Mouse (Mus musculus) stomach, adult 2 months (tissue): ENCODE measurements around the gene Ppp1r27. TPM values are rescaled to one million over a fixed set of nuclear protein-coding genes. Genes with fewer than 3 reads are reported as not detected.

Source experiments
- polyA plus RNA-seq: library from polyadenylated mRNA; depleted of rRNA; stranded (reverse); fragments of >200 nt; gene quantifications from 2 replicates; pipeline ENCODE4 v1.2.3, GENCODE M21; 2012; rRNA removed

Gene Ppp1r27
- 1.6 and 1.8 TPM in 2 replicates for polyA plus RNA-seq

GRCm38 (mm10) chr11:120550810-120551440 is at the start of gene Ppp1r27:
TSS of gene Ppp1r27 (minus strand) at chr11:120551132.

GRCm38 (mm10) chr11:120598283-120598989 is 47.5 kb upstream of the Ppp1r27 start, which contains the start of the genes Alyref and Anapc11:
TSS of gene Alyref (minus strand) at chr11:120598365.
TSS of gene Anapc11 (plus strand) at chr11:120598421.

GRCm38 (mm10) chr11:120581490-120582267 is 30.7 kb upstream of the Ppp1r27 start, which contains the start of gene Arhgdia:
TSS of gene Arhgdia (minus strand) at chr11:120581624.

GRCm38 (mm10) chr11:120572752-120573584 is 22.0 kb upstream of the Ppp1r27 start, which contains the start of gene P4hb:
TSS of gene P4hb (minus strand) at chr11:120573253.

GRCm38 (mm10) chr11:120549168-120549945 is 1.6 kb downstream of the Ppp1r27 start, which contains the start of gene Mcrip1:
TSS of gene Mcrip1 (minus strand) at chr11:120549727.

GRCm38 (mm10) chr11:120530085-120530964 is 20.6 kb downstream of the Ppp1r27 start, which contains the start of gene Gcgr:
TSS of gene Gcgr (plus strand) at chr11:120530699.

Other genes starting within 250 kb of the Ppp1r27 start
- 1,088 and 1,192 TPM in 2 replicates for gene Actg1, start 202.6 kb downstream of the Ppp1r27 start, polyA plus RNA-seq
- 0.05 and 0.09 TPM in 2 replicates for gene Fscn2, start 189.6 kb downstream of the Ppp1r27 start, polyA plus RNA-seq
- 31.6 and 51.6 TPM in 2 replicates for gene Faap100, start 172.4 kb downstream of the Ppp1r27 start, polyA plus RNA-seq
- 28.8 and 32.2 TPM in 2 replicates for gene Nploc4, start 113.4 kb downstream of the Ppp1r27 start, polyA plus RNA-seq
- gene Tspan10, start 108.5 kb downstream of the Ppp1r27 start, polyA plus RNA-seq: not detected in 2 replicates
- gene Pde6g, start 97.6 kb downstream of the Ppp1r27 start, polyA plus RNA-seq: 0.18 and 0.35 TPM in 2 replicates
- 15.7 and 34.1 TPM in 2 replicates for gene Oxld1, start 93.1 kb downstream of the Ppp1r27 start, polyA plus RNA-seq
- 3.0 and 4.9 TPM in 2 replicates for gene Ccdc137, start 93.0 kb downstream of the Ppp1r27 start, polyA plus RNA-seq
- 7.5 and 11.8 TPM in 2 replicates for gene Arl16, start 83.5 kb downstream of the Ppp1r27 start, polyA plus RNA-seq
- 83.7 and 108 TPM in 2 replicates for gene Mrpl12, start 66.5 kb downstream of the Ppp1r27 start, polyA plus RNA-seq
- 158 and 235 TPM in 2 replicates for gene Slc25a10, start 59.3 kb downstream of the Ppp1r27 start, polyA plus RNA-seq
- gene Gcgr, start 20.4 kb downstream of the Ppp1r27 start, polyA plus RNA-seq: 0.55 and 0.69 TPM in 2 replicates
- 40.9 and 56.7 TPM in 2 replicates for gene Mcrip1, start 1.4 kb downstream of the Ppp1r27 start, polyA plus RNA-seq
- 153 and 166 TPM in 2 replicates for gene P4hb, start 22.1 kb upstream of the Ppp1r27 start, polyA plus RNA-seq
- 426 and 509 TPM in 2 replicates for gene Arhgdia, start 30.5 kb upstream of the Ppp1r27 start, polyA plus RNA-seq
- 5.8 and 8.6 TPM in 2 replicates for gene Alyref, start 47.2 kb upstream of the Ppp1r27 start, polyA plus RNA-seq
- 72.4 and 94.8 TPM in 2 replicates for gene Anapc11, start 47.3 kb upstream of the Ppp1r27 start, polyA plus RNA-seq
- gene Npb, start 57.3 kb upstream of the Ppp1r27 start, polyA plus RNA-seq: 58.0 and 94.3 TPM in 2 replicates
- 138 and 161 TPM in 2 replicates for gene Pcyt2, start 66.8 kb upstream of the Ppp1r27 start, polyA plus RNA-seq
- 51.2 and 54.2 TPM in 2 replicates for gene Sirt7, start 74.1 kb upstream of the Ppp1r27 start, polyA plus RNA-seq
- 21.0 and 21.3 TPM in 2 replicates for gene Mafg, start 82.5 kb upstream of the Ppp1r27 start, polyA plus RNA-seq
- 29.3 and 57.1 TPM in 2 replicates for gene Pycr1, start 92.6 kb upstream of the Ppp1r27 start, polyA plus RNA-seq
- 0.97 and 1.2 TPM in 2 replicates for gene Myadml2, start 97.0 kb upstream of the Ppp1r27 start, polyA plus RNA-seq
- 1.1 and 1.4 TPM in 2 replicates for gene Notum, start 110.0 kb upstream of the Ppp1r27 start, polyA plus RNA-seq
- 70.2 and 73.5 TPM in 2 replicates for gene Aspscr1, start 121.8 kb upstream of the Ppp1r27 start, polyA plus RNA-seq
- 41.1 and 48.0 TPM in 2 replicates for gene Cenpx, start 162.6 kb upstream of the Ppp1r27 start, polyA plus RNA-seq
- gene Lrrc45, start 162.8 kb upstream of the Ppp1r27 start, polyA plus RNA-seq: 13.7 and 15.6 TPM in 2 replicates
- 7.0 and 10.6 TPM in 2 replicates for gene Rac3, start 170.3 kb upstream of the Ppp1r27 start, polyA plus RNA-seq
- 54.6 and 59.7 TPM in 2 replicates for gene Dcxr, start 176.1 kb upstream of the Ppp1r27 start, polyA plus RNA-seq
- 69.9 and 82.3 TPM in 2 replicates for gene Cbr2, start 181.0 kb upstream of the Ppp1r27 start, polyA plus RNA-seq
- gene Hmga1b, start 211.7 kb upstream of the Ppp1r27 start, polyA plus RNA-seq: 0.87 and 18.1 TPM in 2 replicates
- gene Rfng, start 233.1 kb upstream of the Ppp1r27 start, polyA plus RNA-seq: 36.8 and 56.8 TPM in 2 replicates
- gene Gps1, start 233.1 kb upstream of the Ppp1r27 start, polyA plus RNA-seq: 65.1 and 81.6 TPM in 2 replicates
- gene Dus1l, start 245.3 kb upstream of the Ppp1r27 start, polyA plus RNA-seq: 16.7 and 20.0 TPM in 2 replicates